30 mouse cellular contexts compared by ENCODE assay signal in the genomic region with DNA sequence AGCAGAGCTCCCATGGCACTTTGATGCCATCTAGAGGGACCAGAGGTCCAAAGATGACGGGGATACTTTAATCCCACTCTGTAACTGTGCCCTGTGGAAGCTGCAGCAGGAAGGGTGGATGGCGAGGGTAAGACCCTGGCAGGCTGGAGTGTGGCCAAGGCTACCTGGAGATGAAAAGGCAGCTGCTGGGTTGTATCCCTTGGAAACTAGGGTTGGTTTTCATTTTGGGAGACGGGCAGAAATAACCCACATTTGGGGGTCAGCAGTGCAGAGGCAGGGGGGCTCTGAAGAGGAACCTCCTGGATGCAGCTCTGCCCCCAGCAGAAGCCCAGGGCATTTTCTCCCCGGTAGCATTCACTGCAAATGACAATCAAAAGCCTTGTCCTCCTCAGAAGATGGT. TPM values are rescaled to one million over a fixed set of nuclear protein-coding genes. Genes with fewer than 3 reads are reported as not detected.
DNase-seq lines count a peak whose midpoint lies in the region; ATAC-seq and TF ChIP-seq lines count a peak whose summit lies in the region.
"Had no signal": no experiment of that assay in that cellular context is flagged by ENCODE, and none has a peak within 500 bp of the region (broad histone marks: within the 10 kb centered on the region; RNA-seq: fewer than 3 reads in every experiment).

No protein-coding gene starts in this region.

- H3K27me3 ChIP-seq in forebrain, postnatal 0 days (ENCODE audit: insufficient read depth, low read length) = no peaks in the 10 kb centered on the region
- H3K27me3 ChIP-seq in forebrain, embryonic 14.5 days (replicated peaks; ENCODE audit: control insufficient read depth, insufficient read depth, low read length) = no peaks in the 10 kb centered on the region
- no peaks in the 10 kb centered on the region for H3K27me3 ChIP-seq in kidney, embryonic 15.5 days
- H3K27me3 ChIP-seq in kidney, adult 2 months (replicated peaks; ENCODE audit: control insufficient read depth, insufficient read depth, low read length) = no peaks in the 10 kb centered on the region
- H3K27me3 ChIP-seq in midbrain, embryonic 11.5 days (ENCODE audit: control insufficient read depth, insufficient read depth, low read length) = no peaks in the 10 kb centered on the region
- no peaks in the 10 kb centered on the region for H3K27me3 ChIP-seq in midbrain, embryonic 14.5 days (ENCODE audit: control insufficient read depth, insufficient read depth, low read length)
- H3K27me3 ChIP-seq: CH12.LX; embryonic facial prominence, embryonic 12.5 days; embryonic facial prominence, embryonic 15.5 days; heart, embryonic 13.5 days; hindbrain, embryonic 13.5 days; Patski had no signal

- peak; percentile 19; the same call in 1 of the 2 replicates for ATAC-seq in forebrain, postnatal 0 days
- no peak for ATAC-seq in forebrain, embryonic 14.5 days
- ATAC-seq in kidney, embryonic 15.5 days (replicated peaks; ENCODE audit: low FRiP score) = 0 out of 2 replicates have a peak, but pooled peaks have one; percentile 14
- no peak for ATAC-seq in midbrain, embryonic 11.5 days (ENCODE audit: low FRiP score)
- no peak for ATAC-seq in midbrain, embryonic 14.5 days (ENCODE audit: low FRiP score, low TSS enrichment)
- ATAC-seq: hindbrain, postnatal 0 days; inflammation-experienced regulatory T-cells, adult 6 months had no signal

- 73% methylated on average over 4 of the region's 4 CpGs for WGBS in forebrain, postnatal 0 days
- 78% methylated on average over 4 of the region's 4 CpGs for WGBS in forebrain, embryonic 14.5 days
- 45% methylated on average over 4 of the region's 4 CpGs for whole genome bisulfite sequencing in kidney, embryonic 15.5 days
- 70% methylated on average over 4 of the region's 4 CpGs for WGBS in kidney, adult 2 months
- 89% methylated on average over 4 of the region's 4 CpGs for WGBS in midbrain, embryonic 11.5 days
- 79% methylated on average over 4 of the region's 4 CpGs for WGBS in midbrain, embryonic 14.5 days

- TF ChIP-seq CTCF in forebrain, postnatal 0 days (IDR thresholded peaks at IDR 0.05; ENCODE audit: low read depth) = no peak
- TF ChIP-seq CTCF in kidney, adult 2 months (conservative IDR thresholded peaks at IDR 0.05; ENCODE audit: insufficient read depth, insufficient read length, low read depth, low read length) = no peak

- H3K4me3 ChIP-seq in forebrain, postnatal 0 days (ENCODE audit: low read depth, low read length) = no peak overlapping the region
- no peak overlapping the region for H3K4me3 ChIP-seq in forebrain, embryonic 14.5 days (ENCODE audit: low read depth, low read length)
- H3K4me3 ChIP-seq in kidney, embryonic 15.5 days (replicated peaks) = no peak overlapping the region
- H3K4me3 ChIP-seq in kidney, adult 2 months (ENCODE audit: insufficient read depth, low read depth, low read length) = no peak overlapping the region
- no peak overlapping the region for H3K4me3 ChIP-seq in midbrain, embryonic 11.5 days (ENCODE audit: low read depth, low read length)
- H3K4me3 ChIP-seq in midbrain, embryonic 14.5 days (replicated peaks; ENCODE audit: low read depth, low read length) = no peak overlapping the region
- H3K4me3 ChIP-seq: embryonic facial prominence, embryonic 12.5 days; embryonic facial prominence, embryonic 15.5 days; heart, adult 2 months; heart, embryonic 10.5 days; heart, embryonic 13.5 days; hindbrain, embryonic 13.5 days had no signal

- peaks cover 93% of the 10 kb centered on the region for H3K36me3 ChIP-seq in forebrain, postnatal 0 days (ENCODE audit: insufficient read depth)
- peaks cover 99% of the 10 kb centered on the region for H3K36me3 ChIP-seq in forebrain, embryonic 14.5 days (ENCODE audit: control insufficient read depth, insufficient read depth, low read length)
- peaks cover 94% of the 10 kb centered on the region for H3K36me3 ChIP-seq in kidney, embryonic 15.5 days
- no peaks in the 10 kb centered on the region; the same call in 1 of the 2 replicates for H3K36me3 ChIP-seq in kidney, adult 2 months (ENCODE audit: control insufficient read depth, insufficient read depth, low read length)
- peaks cover 41% of the 10 kb centered on the region for H3K36me3 ChIP-seq in midbrain, embryonic 11.5 days (ENCODE audit: control insufficient read depth, insufficient read depth, low read length)
- H3K36me3 ChIP-seq in midbrain, embryonic 14.5 days (ENCODE audit: control insufficient read depth, insufficient read depth, low read length) = peaks cover 99% of the 10 kb centered on the region

- no peak overlapping the region for H3K9ac ChIP-seq in forebrain, postnatal 0 days
- no peak overlapping the region for H3K9ac ChIP-seq in forebrain, embryonic 14.5 days (ENCODE audit: low read length)
- H3K9ac ChIP-seq in kidney, embryonic 15.5 days = no peak overlapping the region
- H3K9ac ChIP-seq in midbrain, embryonic 11.5 days (ENCODE audit: low read length) = no peak overlapping the region
- no peak overlapping the region for H3K9ac ChIP-seq in midbrain, embryonic 14.5 days (replicated peaks; ENCODE audit: low read length)
- H3K9ac ChIP-seq: embryonic facial prominence, embryonic 12.5 days; embryonic facial prominence, embryonic 15.5 days; heart, embryonic 13.5 days; hindbrain, embryonic 13.5 days had no signal

- H3K9me3 ChIP-seq in forebrain, postnatal 0 days (ENCODE audit: low read length) = no peaks in the 10 kb centered on the region
- H3K9me3 ChIP-seq in forebrain, embryonic 14.5 days (replicated peaks; ENCODE audit: control insufficient read depth, low read length) = 0 out of 2 replicates have a peak, but pooled peaks cover 2% of the 10 kb centered on the region
- H3K9me3 ChIP-seq in kidney, embryonic 15.5 days (replicated peaks) = 0 out of 2 replicates have a peak, but pooled peaks cover 4% of the 10 kb centered on the region
- 0 out of 2 replicates have a peak, but pooled peaks cover 2% of the 10 kb centered on the region for H3K9me3 ChIP-seq in midbrain, embryonic 11.5 days (ENCODE audit: control insufficient read depth, low read length)
- no peaks in the 10 kb centered on the region for H3K9me3 ChIP-seq in midbrain, embryonic 14.5 days (ENCODE audit: control insufficient read depth, low read length)
- H3K9me3 ChIP-seq: embryonic facial prominence, embryonic 12.5 days; embryonic facial prominence, embryonic 15.5 days; heart, embryonic 13.5 days; hindbrain, embryonic 13.5 days had no signal

- H3K4me2 ChIP-seq in forebrain, postnatal 0 days (ENCODE audit: low read depth) = no peak overlapping the region
- H3K4me2 ChIP-seq in forebrain, embryonic 14.5 days (ENCODE audit: low read length) = no peak overlapping the region
- H3K4me2 ChIP-seq in kidney, embryonic 15.5 days = 0 out of 2 replicates have a peak overlapping the region, but pooled peaks have one; percentile 7
- no peak overlapping the region for H3K4me2 ChIP-seq in midbrain, embryonic 11.5 days
- no peak overlapping the region for H3K4me2 ChIP-seq in midbrain, embryonic 14.5 days (ENCODE audit: low read length)
- H3K4me2 ChIP-seq: embryonic facial prominence, embryonic 12.5 days; embryonic facial prominence, embryonic 15.5 days; heart, embryonic 13.5 days; hindbrain, embryonic 13.5 days had no signal

- TF ChIP-seq POLR2A in kidney, adult 2 months (IDR thresholded peaks at IDR 0.05; ENCODE audit: low read depth, low read length) = no peak

- H3K4me1 ChIP-seq in forebrain, postnatal 0 days (ENCODE audit: insufficient read depth) = no peaks in the 10 kb centered on the region
- no peaks in the 10 kb centered on the region for H3K4me1 ChIP-seq in forebrain, embryonic 14.5 days (ENCODE audit: control insufficient read depth, insufficient read depth, low read length)
- H3K4me1 ChIP-seq in kidney, embryonic 15.5 days = peaks cover 21% of the 10 kb centered on the region
- H3K4me1 ChIP-seq in kidney, adult 2 months (ENCODE audit: control insufficient read depth, insufficient read depth, low read length) = no peaks in the 10 kb centered on the region
- H3K4me1 ChIP-seq in midbrain, embryonic 11.5 days (ENCODE audit: control insufficient read depth, insufficient read depth, low read length) = no peaks in the 10 kb centered on the region
- H3K4me1 ChIP-seq in midbrain, embryonic 14.5 days (ENCODE audit: control insufficient read depth, insufficient read depth, low read length) = no peaks in the 10 kb centered on the region
- H3K4me1 ChIP-seq: embryonic facial prominence, embryonic 12.5 days; embryonic facial prominence, embryonic 15.5 days; heart, embryonic 10.5 days; heart, embryonic 13.5 days; hindbrain, embryonic 13.5 days had no signal

- H3K27ac ChIP-seq in forebrain, postnatal 0 days (ENCODE audit: low read depth, low read length) = no peak overlapping the region
- H3K27ac ChIP-seq in forebrain, embryonic 14.5 days (ENCODE audit: low read depth, low read length) = no peak overlapping the region
- H3K27ac ChIP-seq in kidney, embryonic 15.5 days = peak overlapping the region; percentile 66
- H3K27ac ChIP-seq in kidney, adult 2 months (ENCODE audit: insufficient read depth, low read depth, low read length) = no peak overlapping the region
- no peak overlapping the region for H3K27ac ChIP-seq in midbrain, embryonic 11.5 days (ENCODE audit: low read depth, low read length)
- no peak overlapping the region for H3K27ac ChIP-seq in midbrain, embryonic 14.5 days (replicated peaks; ENCODE audit: low read depth, low read length)
- H3K27ac ChIP-seq: embryonic facial prominence, embryonic 12.5 days; embryonic facial prominence, embryonic 15.5 days; heart, adult 2 months; heart, embryonic 10.5 days; heart, embryonic 13.5 days; hindbrain, embryonic 13.5 days had no signal

- DNase-seq in forebrain, postnatal 0 days = no peak
- no peak for DNase-seq in forebrain, embryonic 14.5 days (ENCODE audit: low spot score)
- DNase-seq in kidney, adult 2 months = no peak
- DNase-seq in midbrain, embryonic 11.5 days (ENCODE audit: low spot score, missing footprints) = peak; percentile 64
- no peak for DNase-seq in midbrain, embryonic 14.5 days
- DNase-seq in brain, adult 2 months (ENCODE audit: low read depth, low spot score) = peak; percentile 29
- DNase-seq: adrenal gland, postnatal 10 days; adrenal gland, postnatal 36 days; B cell, adult 2 months; cerebellum, adult 11 months; cerebellum, adult 2 months; cerebellum, adult 9-11 months; cerebellum, postnatal 25 days; gastrocnemius, postnatal 25 days; heart, adult 2 months; heart, postnatal 14 days had no signal

RNA-seq across cellular contexts. Expression of gene Dbndd1, which starts 10.0 kb away (rescaled TPM):
- total RNA-seq in forebrain, postnatal 0 days (2014; rRNA removed) = 69.5 and 106 TPM in 2 replicates
- polyA plus RNA-seq in forebrain, postnatal 0 days (2015; fragmentation: Nextera tagmentation; extraction: Ambion mirVana) = 70.8 and 74.5 TPM in 2 replicates
- 94.2 and 104 TPM in 2 replicates for polyA plus RNA-seq in forebrain, embryonic 14.5 days (2014; fragmentation: Nextera tagmentation; extraction: Ambion mirVana)
- 4.1 and 4.2 TPM in 2 replicates for polyA plus RNA-seq in kidney, embryonic 15.5 days (2015; fragmentation: Nextera tagmentation; extraction: Ambion mirVana)
- polyA plus RNA-seq in kidney, adult 2 months (2012; rRNA removed) = 0.05 and 0.19 TPM in 2 replicates
- polyA plus RNA-seq in midbrain, embryonic 11.5 days (2014; fragmentation: Nextera tagmentation; extraction: Ambion mirVana) = 34.4 and 37.2 TPM in 2 replicates
- 103 and 116 TPM in 2 replicates for polyA plus RNA-seq in midbrain, embryonic 14.5 days (2014; fragmentation: Nextera tagmentation; extraction: Ambion mirVana)
- total RNA-seq: common myeloid progenitor, adult 5-6 weeks; gastrocnemius, adult 8-10 months; gastrocnemius, postnatal 25 days; heart, adult 2 months; heart, postnatal 14 days; hematopoietic stem cell, adult 5-6 weeks had no signal
- polyA plus RNA-seq: G1E had no signal

RNA-seq across cellular contexts. Expression of gene Gas8, which starts 13.4 kb away (rescaled TPM):
- total RNA-seq in forebrain, postnatal 0 days (2014; rRNA removed) = 32.7 and 33.7 TPM in 2 replicates
- 46.2 and 51.9 TPM in 2 replicates for polyA plus RNA-seq in forebrain, postnatal 0 days (2015; fragmentation: Nextera tagmentation; extraction: Ambion mirVana)
- 39.1 and 43.9 TPM in 2 replicates for polyA plus RNA-seq in forebrain, embryonic 14.5 days (2014; fragmentation: Nextera tagmentation; extraction: Ambion mirVana)
- 34.4 and 35.8 TPM in 2 replicates for polyA plus RNA-seq in kidney, embryonic 15.5 days (2015; fragmentation: Nextera tagmentation; extraction: Ambion mirVana)
- polyA plus RNA-seq in kidney, adult 2 months (2012; rRNA removed) = 8.4 and 9.3 TPM in 2 replicates
- polyA plus RNA-seq in midbrain, embryonic 11.5 days (2014; fragmentation: Nextera tagmentation; extraction: Ambion mirVana) = 38.5 and 43.1 TPM in 2 replicates
- polyA plus RNA-seq in midbrain, embryonic 14.5 days (2014; fragmentation: Nextera tagmentation; extraction: Ambion mirVana) = 38.6 and 41.9 TPM in 2 replicates

RNA-seq across cellular contexts. Expression of gene Afg3l1, which starts 27.6 kb away (rescaled TPM):
- 14.7 and 20.1 TPM in 2 replicates for total RNA-seq in forebrain, postnatal 0 days (2014; rRNA removed)
- polyA plus RNA-seq in forebrain, postnatal 0 days (2015; fragmentation: Nextera tagmentation; extraction: Ambion mirVana) = 32.0 and 40.7 TPM in 2 replicates
- polyA plus RNA-seq in forebrain, embryonic 14.5 days (2014; fragmentation: Nextera tagmentation; extraction: Ambion mirVana) = 26.6 and 28.2 TPM in 2 replicates
- 54.3 and 66.8 TPM in 2 replicates for polyA plus RNA-seq in kidney, embryonic 15.5 days (2015; fragmentation: Nextera tagmentation; extraction: Ambion mirVana)
- polyA plus RNA-seq in kidney, adult 2 months (2012; rRNA removed) = 36.5 and 38.7 TPM in 2 replicates
- polyA plus RNA-seq in midbrain, embryonic 11.5 days (2014; fragmentation: Nextera tagmentation; extraction: Ambion mirVana) = 38.4 and 39.9 TPM in 2 replicates
- 33.6 and 37.0 TPM in 2 replicates for polyA plus RNA-seq in midbrain, embryonic 14.5 days (2014; fragmentation: Nextera tagmentation; extraction: Ambion mirVana)

Comparison
In these comparisons a context has a peak if more than half of its experiments do, and no peak if none do; other contexts are left out.
1. ATAC-seq: peak in forebrain, postnatal 0 days (single experiment) and kidney, embryonic 15.5 days (single experiment); none in forebrain, embryonic 14.5 days (single experiment), midbrain, embryonic 11.5 days (single experiment) and midbrain, embryonic 14.5 days (single experiment).
2. DNase-seq: peak in midbrain, embryonic 11.5 days (single experiment) and brain, adult 2 months (single experiment); none in forebrain, postnatal 0 days (single experiment), forebrain, embryonic 14.5 days (single experiment), kidney, adult 2 months (single experiment) and midbrain, embryonic 14.5 days (single experiment).